Mouse (Mus musculus) testis, adult 2 months (tissue): ENCODE data around the gene Hist1h4a. TPM values are rescaled to one million over a fixed set of nuclear protein-coding genes. Genes with fewer than 3 reads are reported as not detected.
"Not testable (repeated sequence)": the region's sequence is repeated elsewhere in the genome, so short reads cannot be mapped to it uniquely, and the experiment has no call there.

ENCODE experiments used
- H3K27ac ChIP-seq: fragments of 200-500 bp; 2 replicates; pipeline ENCODE4 v1.5.1; 2012; ENCODE audit warnings: low read depth, low read length; ENCODE audit not compliant: control insufficient read depth, insufficient read depth
- H3K27me3 ChIP-seq: fragments of 200-500 bp; 2 replicates; pipeline ENCODE4 v1.6.1; 2012; ENCODE audit warnings: mild to moderate bottlenecking, low read length, moderate library complexity; ENCODE audit not compliant: control insufficient read depth, insufficient read depth
- H3K36me3 ChIP-seq: fragments of 200-500 bp; 2 replicates; pipeline ENCODE4 v1.6.1; 2012; ENCODE audit warnings: mild to moderate bottlenecking, low read length; ENCODE audit not compliant: control insufficient read depth, insufficient read depth
- H3K4me1 ChIP-seq: fragments of 200-500 bp; 2 replicates; pipeline ENCODE4 v1.6.1; 2012; ENCODE audit warnings: low read length; ENCODE audit not compliant: control insufficient read depth, insufficient read depth
- H3K4me3 ChIP-seq: fragments of 200-500 bp; 2 replicates; pipeline ENCODE4 v1.5.1; 2012; ENCODE audit warnings: low read depth, mild to moderate bottlenecking, low read length, moderate library complexity, mixed read lengths; ENCODE audit not compliant: control insufficient read depth
- CTCF ChIP-seq: fragments of 200-500 bp; IDR thresholded peaks from 2 replicates; pipeline ENCODE4 v1.5.1; 2012; ENCODE audit warnings: low read depth, mild to moderate bottlenecking, inconsistent platforms, low read length, moderate library complexity; ENCODE audit not compliant: control insufficient read depth, insufficient read depth, insufficient replicate concordance
- POLR2A ChIP-seq: fragments of 200-500 bp; IDR thresholded peaks from 2 replicates; pipeline ENCODE4 v1.6.1; 2012; ENCODE audit warnings: low read depth, mild to moderate bottlenecking, inconsistent platforms, low read length, moderate library complexity; ENCODE audit not compliant: control insufficient read depth
- polyA plus RNA-seq: library from polyadenylated mRNA; depleted of rRNA; stranded (reverse); fragments of >200 nt; gene quantifications from 2 replicates; pipeline ENCODE4 v1.2.3, GENCODE M21; 2012

Hist1h4a gene
- polyA plus RNA-seq, 1 experiment: 83.8 TPM

DNA sequence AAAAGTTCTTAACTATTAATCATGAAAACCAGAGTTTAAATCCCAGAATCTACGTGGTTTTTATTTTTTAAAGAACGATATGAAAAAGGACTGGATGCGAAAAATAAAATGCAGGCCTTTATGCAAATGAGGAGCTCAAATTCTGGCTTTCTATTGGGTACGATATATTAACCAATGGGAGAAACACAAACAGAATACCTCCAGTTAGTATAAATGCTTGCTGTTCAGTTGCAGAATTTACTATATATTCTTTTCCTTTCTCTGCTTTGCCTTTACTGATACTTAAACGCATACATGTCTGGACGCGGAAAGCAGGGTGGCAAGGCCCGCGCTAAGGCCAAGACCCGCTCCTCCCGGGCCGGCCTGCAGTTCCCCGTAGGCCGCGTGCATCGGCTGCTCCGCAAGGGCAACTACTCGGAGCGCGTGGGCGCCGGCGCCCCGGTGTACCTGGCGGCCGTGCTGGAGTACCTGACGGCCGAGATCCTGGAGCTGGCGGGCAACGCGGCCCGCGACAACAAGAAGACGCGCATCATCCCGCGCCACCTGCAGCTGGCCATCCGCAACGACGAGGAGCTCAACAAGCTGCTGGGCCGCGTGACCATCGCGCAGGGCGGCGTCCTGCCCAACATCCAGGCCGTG lies 10.1 kb downstream of the Hist1h4a start, which contains the start of gene Hist1h2ab:
Hist1h2ab (plus strand) TSS at position 288 of the 639 bp plus-strand sequence.
- Histone ChIP-seq H3K4me3 (peak within 1 kb of the TSS; percentile 60), H3K27ac (peak within 1 kb of the TSS; percentile 78)
- H3K36me3 ChIP-seq, H3K4me1 ChIP-seq, H3K27me3 ChIP-seq: not testable (repeated sequence)
- TF ChIP-seq POLR2A: peak; percentile 49; the same call in 1 of the 2 replicates

GRCm38 (mm10) chr13:23749563-23750121 lies 11.4 kb downstream of the Hist1h4a start:
- Histone ChIP-seq H3K27me3 (no peaks in the 10 kb centered on the region), H3K36me3 (no peaks in the 10 kb centered on the region), H3K4me3 (no peak overlapping the region), H3K4me1 (peaks cover 7% of the 10 kb centered on the region), H3K27ac (no peak overlapping the region)
- TF ChIP-seq CTCF: no peak

GRCm38 (mm10) chr13:23747892-23748288 lies 13.1 kb downstream of the Hist1h4a start:
- Histone ChIP-seq H3K27me3 (no peaks in the 10 kb centered on the region), H3K36me3 (no peaks in the 10 kb centered on the region), H3K4me1 (peaks cover 7% of the 10 kb centered on the region), H3K27ac (no peak overlapping the region), H3K4me3 (no peak overlapping the region)
- no peak for TF ChIP-seq CTCF
- TF ChIP-seq POLR2A: no peak

GRCm38 (mm10) chr13:23747081-23747891 lies 13.7 kb downstream of the Hist1h4a start:
- no peak for TF ChIP-seq CTCF
- no peak for TF ChIP-seq POLR2A
- Histone ChIP-seq H3K4me1 (peaks cover 6% of the 10 kb centered on the region), H3K27ac (peak overlapping the region; percentile 65; the same call in 1 of the 2 replicates), H3K4me3 (no peak overlapping the region), H3K36me3 (no peaks in the 10 kb centered on the region), H3K27me3 (no peaks in the 10 kb centered on the region)

- H3K4me1 ChIP-seq, H3K27me3 ChIP-seq, H3K36me3 ChIP-seq: not testable (repeated sequence)
- Histone ChIP-seq H3K4me3 (peak within 1 kb of the TSS; percentile 37), H3K27ac (peak within 1 kb of the TSS; percentile 65)
Measured at GRCm38 (mm10) chr13:23746201-23747080, 14.6 kb downstream of the Hist1h4a start, which contains the start of gene Hist1h2bb. Hist1h2bb (plus strand) TSS chr13:23746734.

DNA sequence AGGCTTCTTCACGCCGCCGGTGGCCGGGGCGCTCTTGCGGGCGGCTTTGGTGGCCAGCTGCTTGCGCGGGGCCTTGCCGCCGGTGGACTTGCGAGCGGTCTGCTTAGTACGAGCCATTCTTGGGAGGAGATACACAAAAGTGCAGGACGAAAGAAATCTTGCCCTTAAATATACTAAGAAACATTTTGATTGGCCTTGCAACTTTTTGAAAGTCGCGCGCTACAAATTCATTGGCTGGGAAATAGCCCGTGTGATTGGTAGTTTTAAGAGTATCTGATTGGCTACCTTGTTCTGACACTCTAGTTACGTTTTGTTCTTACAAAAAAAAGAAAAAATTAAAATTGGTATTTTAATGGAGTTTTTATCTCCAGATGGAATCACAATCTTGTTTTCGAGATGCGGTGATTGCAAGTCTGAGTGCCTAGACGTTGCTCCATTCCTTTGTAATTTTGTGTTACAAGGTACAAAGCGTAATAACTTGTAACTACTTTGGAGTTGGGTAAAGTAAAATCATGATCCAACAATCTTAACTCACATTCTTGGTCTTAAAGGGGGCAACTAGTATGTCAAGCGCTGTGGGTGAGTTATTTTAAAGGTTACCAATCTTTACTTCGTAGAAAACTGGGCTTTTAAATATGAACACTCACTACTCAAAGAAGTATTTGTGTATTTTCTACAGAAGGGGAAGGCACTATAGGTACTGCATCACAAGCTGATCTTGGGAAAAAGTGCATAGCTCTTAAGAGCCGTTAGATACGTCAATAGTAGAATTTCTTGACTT lies 15.5 kb downstream of the Hist1h4a start, which contains the start of gene Hist1h3c:
Hist1h3c (minus strand) TSS at position 222 of the 781 bp plus-strand sequence.
- Histone ChIP-seq H3K36me3 (no peaks in the 10 kb centered on the region), H3K4me3 (peak within 1 kb of the TSS; percentile 37), H3K27me3 (no peaks in the 10 kb centered on the region), H3K4me1 (peaks cover 6% of the 10 kb centered on the region), H3K27ac (peak within 1 kb of the TSS; percentile 58)
- TF ChIP-seq CTCF: no peak
- no peak for TF ChIP-seq POLR2A
